Mouse (Mus musculus) stomach, embryonic 14.5 days (tissue): ENCODE measurements around the gene S100a7a. TPM values are rescaled to one million over a fixed set of nuclear protein-coding genes. Genes with fewer than 3 reads are reported as not detected.

ENCODE experiments used
- ATAC-seq: fragments of 200-750 bp; cut with Nextera tagmentation; 2 replicates; pipeline ENCODE4 v1.8.0; 2017; ENCODE audit warnings: low read depth, moderate TSS enrichment; ENCODE audit not compliant: insufficient number of reproducible peaks, insufficient read depth, low FRiP score
- H3K27ac ChIP-seq: fragments of 300-500 bp; sonication (generic); 2 replicates; pipeline ENCODE4 v1.5.1; 2014; ENCODE audit warnings: mild to moderate bottlenecking, low read length, moderate library complexity, mixed read lengths
- H3K27me3 ChIP-seq: fragments of 300-500 bp; sonication (generic); 2 replicates; pipeline ENCODE4 v1.6.1; 2014; ENCODE audit warnings: low read length, control low read depth, mixed read lengths; ENCODE audit not compliant: control insufficient read depth, insufficient read depth
- H3K36me3 ChIP-seq: fragments of 300-500 bp; sonication (generic); 2 replicates; pipeline ENCODE4 v1.6.1; 2014; ENCODE audit warnings: mild to moderate bottlenecking, control low read depth, low read length, moderate library complexity, mixed read lengths; ENCODE audit not compliant: control insufficient read depth, insufficient read depth
- H3K4me1 ChIP-seq: fragments of 300-500 bp; sonication (generic); 2 replicates; pipeline ENCODE4 v1.6.1; 2014; ENCODE audit warnings: low read length, control low read depth, mixed read lengths; ENCODE audit not compliant: control insufficient read depth, insufficient read depth
- H3K4me2 ChIP-seq: fragments of 300-500 bp; sonication (generic); replicated peaks from 2 replicates; pipeline ENCODE4 v1.6.1; 2014; ENCODE audit warnings: low read depth, low read length, control low read depth
- H3K4me3 ChIP-seq: fragments of 300-500 bp; sonication (generic); 2 replicates; pipeline ENCODE4 v1.5.1; 2014; ENCODE audit warnings: low read depth, low read length, control low read depth
- H3K9ac ChIP-seq: fragments of 300-500 bp; sonication (generic); replicated peaks from 2 replicates; pipeline ENCODE4 v1.6.1; 2014; ENCODE audit warnings: low read depth, mild to moderate bottlenecking, control low read depth, low read length, moderate library complexity, mixed read lengths
- H3K9me3 ChIP-seq: fragments of 300-500 bp; sonication (generic); 2 replicates; pipeline ENCODE4 v1.6.1; 2016; ENCODE audit warnings: low read depth, low read length, control low read depth; ENCODE audit not compliant: control insufficient read depth
- WGBS: fragments of 180-500 bp; shearing (Covaris S2); extraction: QIAGEN DNeasy Blood & Tissue Kit; methylation state at CpG from one replicate; pipeline ENCODE4 v1.1.7; 2014; 5-methylcytosine and 5-hydroxymethylcytosine counted together
- polyA plus RNA-seq: library from polyadenylated mRNA; unstranded; fragments of >200 nt; fragmentation: Nextera tagmentation; extraction: Ambion mirVana; gene quantifications from 2 replicates; pipeline ENCODE4 v1.2.1, GENCODE M21; 2014

The S100a7a gene
- polyA plus RNA-seq, 1 experiment from 2014 or later = not detected

DNA sequence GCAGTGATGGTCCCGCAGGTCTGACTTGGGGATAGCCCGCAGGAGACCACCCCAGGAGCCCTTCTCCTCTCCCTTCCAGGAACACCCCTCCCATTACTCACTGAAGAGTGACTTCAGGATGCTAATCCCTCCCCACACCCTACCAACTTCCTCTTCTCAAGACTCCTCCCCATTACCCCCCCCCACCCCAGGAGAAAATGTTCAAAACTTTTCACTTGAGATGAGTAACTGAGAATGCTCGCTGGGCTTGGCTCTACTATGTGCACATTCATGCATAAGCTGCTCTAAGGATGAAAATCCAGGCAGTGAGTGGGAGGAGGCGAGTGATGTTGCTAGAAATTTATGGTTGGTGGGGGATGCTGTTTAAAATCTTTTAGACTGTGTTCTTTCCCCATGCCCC lies 41.8 kb upstream of the S100a7a start:
- H3K27me3 ChIP-seq = no peaks in the 10 kb centered on the region
- H3K9me3 ChIP-seq = no peaks in the 10 kb centered on the region
- no peak overlapping the region for H3K4me3 ChIP-seq
- H3K36me3 ChIP-seq = no peaks in the 10 kb centered on the region
- ATAC-seq = no peak
- peaks cover 16% of the 10 kb centered on the region; the same call in 1 of the 2 replicates for H3K4me1 ChIP-seq
- WGBS = 59% methylated on average over 4 of the region's 4 CpGs
- no peak overlapping the region for H3K27ac ChIP-seq
- H3K9ac ChIP-seq = no peak overlapping the region
- H3K4me2 ChIP-seq = no peak overlapping the region

DNA sequence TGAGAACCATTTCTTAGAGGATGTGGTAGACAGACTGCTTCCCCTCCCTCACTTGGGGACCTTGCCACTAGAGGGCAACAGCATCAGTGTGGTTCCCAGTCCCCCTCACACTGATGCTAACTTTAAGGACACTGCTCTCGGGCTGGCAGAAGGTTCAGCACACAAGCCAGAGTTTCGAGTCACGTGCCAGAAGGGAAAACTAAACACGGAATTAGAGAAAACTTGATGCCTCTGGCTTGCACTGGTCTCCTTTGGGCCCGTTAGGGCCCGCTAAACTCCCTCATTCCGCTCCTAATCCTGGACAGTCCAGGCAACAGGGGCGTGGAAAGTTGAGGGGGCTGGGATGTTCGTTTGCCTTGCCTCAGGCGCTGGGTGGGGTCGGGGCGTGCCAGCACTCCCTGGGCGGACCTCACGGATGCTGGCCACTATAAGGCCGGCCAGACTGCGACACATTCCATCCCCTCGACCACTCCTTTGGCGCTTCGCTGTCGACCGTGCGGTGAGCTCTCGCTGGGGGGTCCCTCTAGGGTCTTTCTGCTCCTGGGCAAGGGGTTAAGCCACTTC lies 41.0 kb upstream of the S100a7a start, which contains the start of gene S100a6:
Gene S100a6 (plus strand): TSS at position 155 of the 564 bp plus-strand sequence.
- H3K4me1 ChIP-seq = peaks cover 16% of the 10 kb centered on the region; the same call in 1 of the 2 replicates
- H3K4me2 ChIP-seq = peak within 1 kb of the TSS; percentile 69
- 0 out of 2 replicates have a peak within 1 kb of the TSS, but pooled peaks have one; percentile 25 for H3K9ac ChIP-seq
- no peaks in the 10 kb centered on the region for H3K27me3 ChIP-seq
- 1% methylated on average over 23 of the region's 23 CpGs for WGBS
- peak within 1 kb of the TSS; percentile 35 for H3K4me3 ChIP-seq
- ATAC-seq = peak; percentile 70
- H3K9me3 ChIP-seq = no peaks in the 10 kb centered on the region; the same call in 1 of the 2 replicates
- no peaks in the 10 kb centered on the region for H3K36me3 ChIP-seq
- peak within 1 kb of the TSS; percentile 21; the same call in 1 of the 2 replicates for H3K27ac ChIP-seq

DNA sequence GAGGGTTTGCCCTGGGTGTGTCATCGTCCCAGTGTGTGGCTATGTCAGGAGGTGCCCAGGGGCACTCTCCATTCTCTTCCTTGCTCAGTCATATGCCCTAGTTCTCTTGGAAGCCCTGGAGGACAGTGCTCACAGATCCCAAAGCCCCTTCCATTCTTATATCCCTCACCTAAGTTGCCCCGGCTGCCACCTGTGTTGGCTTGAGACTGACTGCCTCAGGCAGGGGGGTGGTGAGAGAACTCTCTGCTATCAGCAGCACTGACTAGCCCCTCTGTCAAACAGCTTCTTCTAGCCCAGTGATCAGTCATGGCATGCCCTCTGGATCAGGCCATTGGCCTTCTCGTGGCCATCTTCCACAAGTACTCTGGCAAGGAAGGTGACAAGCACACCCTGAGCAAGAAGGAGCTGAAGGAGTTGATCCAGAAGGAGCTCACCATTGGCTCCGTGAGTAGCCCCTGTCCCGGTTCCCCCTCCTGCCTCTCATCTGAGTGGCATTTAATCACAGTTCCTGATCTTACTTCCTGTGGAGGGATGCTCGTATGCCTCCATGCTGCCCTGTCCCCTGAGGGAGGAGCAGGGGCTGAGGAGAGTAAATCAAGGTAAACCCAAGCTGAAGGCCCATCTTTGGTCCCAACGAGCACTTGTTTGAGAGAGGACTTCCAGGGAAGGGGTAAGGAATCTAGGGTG lies 40.2 kb upstream of the S100a7a start:
- ATAC-seq = no peak
- H3K9ac ChIP-seq = 0 out of 2 replicates have a peak overlapping the region, but pooled peaks have one; percentile 25

DNA sequence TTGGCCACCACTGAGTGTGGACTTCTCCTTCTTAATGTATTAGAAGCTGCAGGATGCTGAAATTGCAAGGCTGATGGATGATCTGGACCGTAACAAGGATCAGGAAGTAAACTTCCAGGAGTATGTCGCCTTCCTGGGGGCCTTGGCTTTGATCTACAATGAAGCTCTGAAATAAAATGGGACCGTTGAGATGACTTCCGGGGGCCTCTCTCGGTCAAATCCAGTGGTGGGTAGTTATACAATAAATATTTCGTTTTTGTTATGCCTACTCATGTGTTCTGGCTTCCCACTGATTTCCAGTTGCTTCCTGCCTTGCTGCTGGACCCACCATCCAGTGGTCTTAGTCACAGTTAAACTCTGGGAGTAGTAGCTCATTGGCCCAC lies 39.7 kb upstream of the S100a7a start:
- Histone ChIP-seq H3K9ac (no peak overlapping the region), H3K36me3 (no peaks in the 10 kb centered on the region), H3K9me3 (no peaks in the 10 kb centered on the region; the same call in 1 of the 2 replicates), H3K27me3 (no peaks in the 10 kb centered on the region), H3K27ac (peak overlapping the region; percentile 80), H3K4me2 (peak overlapping the region; percentile 69), H3K4me1 (peaks cover 16% of the 10 kb centered on the region; the same call in 1 of the 2 replicates), H3K4me3 (peak overlapping the region; percentile 35; the same call in 1 of the 2 replicates)
- no peak for ATAC-seq
- WGBS = 84% methylated on average over 6 of the region's 6 CpGs

More for the DNA sequence above, 40.2 kb upstream of the S100a7a start:
- Histone ChIP-seq H3K4me3 (peak overlapping the region; percentile 35), H3K27ac (0 out of 2 replicates have a peak overlapping the region, but pooled peaks have one; percentile 80), H3K27me3 (no peaks in the 10 kb centered on the region), H3K9me3 (no peaks in the 10 kb centered on the region; the same call in 1 of the 2 replicates), H3K4me2 (peak overlapping the region; percentile 69), H3K4me1 (peaks cover 16% of the 10 kb centered on the region; the same call in 1 of the 2 replicates), H3K36me3 (no peaks in the 10 kb centered on the region)
- 64% methylated on average over 7 of the region's 7 CpGs for WGBS

GRCm38 (mm10) chr3:90614611-90615251 lies 39.1 kb upstream of the S100a7a start:
- Histone ChIP-seq H3K27ac (peak overlapping the region; percentile 80), H3K36me3 (no peaks in the 10 kb centered on the region), H3K27me3 (no peaks in the 10 kb centered on the region), H3K4me1 (peaks cover 16% of the 10 kb centered on the region; the same call in 1 of the 2 replicates), H3K4me2 (peak overlapping the region; percentile 69), H3K9me3 (no peaks in the 10 kb centered on the region; the same call in 1 of the 2 replicates), H3K9ac (no peak overlapping the region), H3K4me3 (no peak overlapping the region)
- ATAC-seq = peak; percentile 68
- 60% methylated on average over 11 of the region's 11 CpGs for WGBS

GRCm38 (mm10) chr3:90615415-90615814 lies 38.4 kb upstream of the S100a7a start:
- H3K27me3 ChIP-seq = no peaks in the 10 kb centered on the region
- H3K9ac ChIP-seq = no peak overlapping the region
- H3K4me2 ChIP-seq = peak overlapping the region; percentile 69
- H3K4me1 ChIP-seq = peaks cover 16% of the 10 kb centered on the region; the same call in 1 of the 2 replicates
- no peaks in the 10 kb centered on the region for H3K36me3 ChIP-seq
- H3K27ac ChIP-seq = peak overlapping the region; percentile 80
- peak; percentile 78 for ATAC-seq
- no peaks in the 10 kb centered on the region; the same call in 1 of the 2 replicates for H3K9me3 ChIP-seq
- 8% methylated on average over 7 of the region's 7 CpGs for WGBS
- no peak overlapping the region for H3K4me3 ChIP-seq

DNA sequence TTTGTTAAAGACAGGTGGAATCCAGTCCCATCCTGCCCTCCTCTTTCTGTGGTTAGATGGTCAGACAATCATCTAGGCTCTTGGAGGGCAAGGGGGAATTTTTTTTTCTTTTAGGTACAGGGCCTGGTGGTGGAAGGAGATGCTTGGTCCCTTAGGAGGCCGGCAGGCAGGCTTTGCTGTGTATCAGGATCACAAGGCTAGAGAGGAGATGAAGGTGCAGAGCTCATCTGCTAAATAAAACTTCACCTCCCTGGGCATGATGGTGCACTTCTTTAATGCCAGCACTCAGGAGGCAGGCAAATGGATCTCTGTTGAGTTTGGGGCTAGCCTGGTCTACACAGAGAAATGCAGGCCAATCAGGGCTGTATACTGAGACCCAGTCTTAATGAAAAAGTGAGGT lies 37.9 kb upstream of the S100a7a start:
- no peak for ATAC-seq
- Histone ChIP-seq H3K4me1 (peaks cover 16% of the 10 kb centered on the region; the same call in 1 of the 2 replicates), H3K36me3 (no peaks in the 10 kb centered on the region), H3K27ac (no peak overlapping the region), H3K9ac (no peak overlapping the region), H3K4me3 (no peak overlapping the region), H3K9me3 (no peaks in the 10 kb centered on the region; the same call in 1 of the 2 replicates), H3K4me2 (no peak overlapping the region), H3K27me3 (no peaks in the 10 kb centered on the region)
- 54% methylated on average over 1 of the region's 1 CpGs for WGBS

DNA sequence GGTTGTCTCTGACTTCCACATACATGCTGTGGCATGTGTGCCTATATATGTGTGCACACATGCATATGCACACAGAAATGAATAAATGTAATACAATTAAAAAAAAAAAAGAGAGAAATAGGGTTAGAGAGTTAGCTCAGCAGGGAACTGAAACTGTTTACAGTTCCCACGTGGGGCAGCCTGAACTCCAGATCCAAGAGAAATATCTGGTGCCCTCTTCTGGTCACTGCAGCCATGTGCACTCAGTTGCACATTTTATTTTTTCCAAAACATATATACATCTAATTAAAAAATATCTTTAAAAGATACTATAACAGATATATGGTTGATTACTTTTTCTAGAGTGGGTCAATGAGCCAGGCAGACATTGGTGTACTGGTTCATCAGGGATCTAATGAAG lies 36.2 kb upstream of the S100a7a start:
- Histone ChIP-seq H3K4me1 (peaks cover 19% of the 10 kb centered on the region), H3K9ac (no peak overlapping the region), H3K36me3 (no peaks in the 10 kb centered on the region), H3K4me2 (no peak overlapping the region), H3K27ac (no peak overlapping the region), H3K27me3 (no peaks in the 10 kb centered on the region), H3K4me3 (no peak overlapping the region), H3K9me3 (no peaks in the 10 kb centered on the region; the same call in 1 of the 2 replicates)
- WGBS = 9% methylated on average over 1 of the region's 1 CpGs
- no peak for ATAC-seq
